Mouse (Mus musculus): ENCODE measurements around the gene Icam2. TPM values are rescaled to one million over a fixed set of nuclear protein-coding genes. Genes with fewer than 3 reads are reported as not detected.
"Not testable (repeated sequence)": the region's sequence is repeated elsewhere in the genome, so short reads cannot be mapped to it uniquely, and the experiment has no call there.

The Icam2 gene
- polyA plus RNA-seq, 1 experiment from 2014 or later, result 41.6 TPM

- Histone ChIP-seq H3K9me3 (ENCODE audit: control insufficient read depth, low read length) (no peaks in the 10 kb centered on the region), H3K27me3 (replicated peaks; ENCODE audit: control insufficient read depth, insufficient read depth, low read length) (no peaks in the 10 kb centered on the region), H3K4me2 (ENCODE audit: low read length) (no peak overlapping the region), H3K4me3 (ENCODE audit: low read depth, low read length) (no peak overlapping the region), H3K9ac (ENCODE audit: low read length) (no peak overlapping the region), H3K27ac (ENCODE audit: low read depth) (no peak overlapping the region), H3K4me1 (replicated peaks; ENCODE audit: control insufficient read depth, insufficient read depth, low read length) (no peaks in the 10 kb centered on the region), H3K36me3 (ENCODE audit: control insufficient read depth, insufficient read depth, low read length) (no peaks in the 10 kb centered on the region)
- WGBS, result 31% methylated on average over 5 of the region's 5 CpGs
- ATAC-seq (replicated peaks; ENCODE audit: low FRiP score, low TSS enrichment, low read depth) (no peak), DNase-seq (ENCODE audit: low spot score) (no peak)
Measured at GRCm38 (mm10) chr11:106350853-106351252, 37.0 kb downstream of the Icam2 start.

DNA sequence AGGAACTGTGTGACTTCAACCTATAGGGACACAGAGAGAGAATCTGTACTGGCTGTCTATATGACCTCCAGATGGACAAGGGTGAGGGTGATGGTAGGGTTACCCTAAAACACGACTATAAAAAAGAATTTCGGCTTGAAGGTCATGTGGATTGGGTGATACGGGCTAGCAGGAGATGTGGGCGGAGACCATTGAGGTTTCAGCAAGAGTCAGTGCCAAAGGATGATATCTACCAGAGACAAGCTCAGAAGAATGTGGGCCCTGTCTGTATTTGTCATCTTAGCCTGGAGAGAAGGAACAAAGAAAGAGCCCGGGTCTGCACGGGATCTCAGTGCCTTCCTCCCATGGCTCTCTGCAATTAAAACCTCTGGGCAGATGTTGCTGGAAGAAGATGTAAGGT lies 38.1 kb downstream of the Icam2 start:
- H3K4me2 ChIP-seq (ENCODE audit: low read length), result no peak overlapping the region
- ATAC-seq (replicated peaks; ENCODE audit: low FRiP score, low TSS enrichment, low read depth) (no peak), DNase-seq (ENCODE audit: low spot score) (no peak)
- H3K9ac ChIP-seq (ENCODE audit: low read length), result no peak overlapping the region
- H3K4me3 ChIP-seq (ENCODE audit: low read depth, low read length), result no peak overlapping the region
- no peaks in the 10 kb centered on the region for H3K9me3 ChIP-seq (ENCODE audit: control insufficient read depth, low read length)
- 76% methylated on average over 6 of the region's 6 CpGs for WGBS
- H3K4me1 ChIP-seq (replicated peaks; ENCODE audit: control insufficient read depth, insufficient read depth, low read length), result no peaks in the 10 kb centered on the region
- no peaks in the 10 kb centered on the region for H3K27me3 ChIP-seq (replicated peaks; ENCODE audit: control insufficient read depth, insufficient read depth, low read length)
- H3K36me3 ChIP-seq (ENCODE audit: control insufficient read depth, insufficient read depth, low read length), result no peaks in the 10 kb centered on the region
- H3K27ac ChIP-seq (ENCODE audit: low read depth), result no peak overlapping the region

DNA sequence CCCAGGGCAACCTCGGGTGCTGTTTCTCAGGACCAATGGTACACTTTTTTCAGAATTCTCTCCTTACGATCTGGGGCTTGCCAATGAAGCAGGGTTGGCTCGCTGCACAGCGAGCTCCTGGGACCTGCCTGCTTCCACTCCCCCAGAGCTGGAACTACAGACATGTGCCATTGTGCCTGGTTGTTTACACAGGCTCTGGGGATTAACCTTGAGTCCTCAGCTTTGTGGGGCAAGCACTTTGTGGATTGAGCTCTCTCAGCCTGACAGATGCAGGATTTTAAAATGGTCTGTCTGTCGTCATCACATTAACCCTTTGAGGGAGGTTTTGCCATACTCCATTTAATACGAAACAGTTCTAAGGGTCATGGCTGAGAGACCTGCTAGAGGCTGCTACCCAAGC lies 43.0 kb downstream of the Icam2 start:
- Histone ChIP-seq H3K9me3 (ENCODE audit: control insufficient read depth, low read length) (no peaks in the 10 kb centered on the region), H3K36me3 (ENCODE audit: control insufficient read depth, insufficient read depth, low read length) (no peaks in the 10 kb centered on the region), H3K27me3 (replicated peaks; ENCODE audit: control insufficient read depth, insufficient read depth, low read length) (no peaks in the 10 kb centered on the region), H3K27ac (ENCODE audit: low read depth) (no peak overlapping the region), H3K9ac (ENCODE audit: low read length) (no peak overlapping the region), H3K4me2 (ENCODE audit: low read length) (no peak overlapping the region), H3K4me3 (ENCODE audit: low read depth, low read length) (no peak overlapping the region), H3K4me1 (replicated peaks; ENCODE audit: control insufficient read depth, insufficient read depth, low read length) (no peaks in the 10 kb centered on the region)
- no peak for DNase-seq (ENCODE audit: low spot score)
- no peak; the same call in 1 of the 2 replicates for ATAC-seq (replicated peaks; ENCODE audit: low FRiP score, low TSS enrichment, low read depth)
- 24% methylated on average over 6 of the region's 6 CpGs for WGBS

GRCm38 (mm10) chr11:106340990-106341520 lies 46.8 kb downstream of the Icam2 start:
- DNase-seq (ENCODE audit: low spot score) (no peak), ATAC-seq (replicated peaks; ENCODE audit: low FRiP score, low TSS enrichment, low read depth) (no peak)
- Histone ChIP-seq H3K9me3 (ENCODE audit: control insufficient read depth, low read length) (no peaks in the 10 kb centered on the region), H3K27ac (ENCODE audit: low read depth) (no peak overlapping the region), H3K9ac (ENCODE audit: low read length) (no peak overlapping the region), H3K4me2 (ENCODE audit: low read length) (no peak overlapping the region), H3K27me3 (replicated peaks; ENCODE audit: control insufficient read depth, insufficient read depth, low read length) (no peaks in the 10 kb centered on the region), H3K4me1 (replicated peaks; ENCODE audit: control insufficient read depth, insufficient read depth, low read length) (no peaks in the 10 kb centered on the region), H3K4me3 (ENCODE audit: low read depth, low read length) (no peak overlapping the region), H3K36me3 (ENCODE audit: control insufficient read depth, insufficient read depth, low read length) (no peaks in the 10 kb centered on the region)
- WGBS, result 79% methylated on average over 9 of the region's 9 CpGs

- H3K9ac ChIP-seq (ENCODE audit: low read length); H3K4me3 ChIP-seq (ENCODE audit: low read depth, low read length); ATAC-seq (replicated peaks; ENCODE audit: low FRiP score, low TSS enrichment, low read depth); H3K27ac ChIP-seq (ENCODE audit: low read depth); H3K9me3 ChIP-seq (ENCODE audit: control insufficient read depth, low read length); H3K4me1 ChIP-seq (replicated peaks; ENCODE audit: control insufficient read depth, insufficient read depth, low read length); H3K4me2 ChIP-seq (ENCODE audit: low read length); H3K36me3 ChIP-seq (ENCODE audit: control insufficient read depth, insufficient read depth, low read length); DNase-seq (ENCODE audit: low spot score); H3K27me3 ChIP-seq (replicated peaks; ENCODE audit: control insufficient read depth, insufficient read depth, low read length): not testable (repeated sequence)
- 80% methylated on average over 4 of the region's 4 CpGs for WGBS
Measured at GRCm38 (mm10) chr11:106339323-106339722, 48.6 kb downstream of the Icam2 start.

GRCm38 (mm10) chr11:106338870-106339269 lies 49.0 kb downstream of the Icam2 start:
- Histone ChIP-seq H3K27me3 (replicated peaks; ENCODE audit: control insufficient read depth, insufficient read depth, low read length) (no peaks in the 10 kb centered on the region), H3K27ac (ENCODE audit: low read depth) (no peak overlapping the region), H3K36me3 (ENCODE audit: control insufficient read depth, insufficient read depth, low read length) (no peaks in the 10 kb centered on the region), H3K4me1 (replicated peaks; ENCODE audit: control insufficient read depth, insufficient read depth, low read length) (no peaks in the 10 kb centered on the region), H3K4me3 (ENCODE audit: low read depth, low read length) (no peak overlapping the region), H3K9me3 (ENCODE audit: control insufficient read depth, low read length) (no peaks in the 10 kb centered on the region), H3K4me2 (ENCODE audit: low read length) (no peak overlapping the region), H3K9ac (ENCODE audit: low read length) (no peak overlapping the region)
- 76% methylated on average over 7 of the region's 7 CpGs for whole genome bisulfite sequencing
- DNase-seq (ENCODE audit: low spot score), result no peak
- no peak for ATAC-seq (replicated peaks; ENCODE audit: low FRiP score, low TSS enrichment, low read depth)

- DNase-seq (ENCODE audit: low spot score), result no peak
- H3K27me3 ChIP-seq (replicated peaks; ENCODE audit: control insufficient read depth, insufficient read depth, low read length), result no peaks in the 10 kb centered on the region
- no peak for ATAC-seq (replicated peaks; ENCODE audit: low FRiP score, low TSS enrichment, low read depth)
Measured at GRCm38 (mm10) chr11:106338029-106338428, 49.8 kb downstream of the Icam2 start.

GRCm38 (mm10) chr11:106334066-106334465 lies 53.8 kb downstream of the Icam2 start:
- no peak overlapping the region for H3K27ac ChIP-seq (ENCODE audit: low read depth)
- WGBS, result 9% methylated on average over 2 of the region's 2 CpGs
- H3K4me2 ChIP-seq (ENCODE audit: low read length), result no peak overlapping the region
- H3K27me3 ChIP-seq (replicated peaks; ENCODE audit: control insufficient read depth, insufficient read depth, low read length), result no peaks in the 10 kb centered on the region
- ATAC-seq (replicated peaks; ENCODE audit: low FRiP score, low TSS enrichment, low read depth) (no peak), DNase-seq (ENCODE audit: low spot score) (no peak)
- H3K9me3 ChIP-seq (ENCODE audit: control insufficient read depth, low read length), result no peaks in the 10 kb centered on the region
- no peak overlapping the region for H3K9ac ChIP-seq (ENCODE audit: low read length)
- no peaks in the 10 kb centered on the region for H3K36me3 ChIP-seq (ENCODE audit: control insufficient read depth, insufficient read depth, low read length)
- H3K4me1 ChIP-seq (replicated peaks; ENCODE audit: control insufficient read depth, insufficient read depth, low read length), result no peaks in the 10 kb centered on the region
- H3K4me3 ChIP-seq (ENCODE audit: low read depth, low read length), result no peak overlapping the region

More at GRCm38 (mm10) chr11:106338029-106338428, 49.8 kb downstream of the Icam2 start:
- Histone ChIP-seq H3K27ac (ENCODE audit: low read depth) (no peak overlapping the region), H3K4me2 (ENCODE audit: low read length) (no peak overlapping the region), H3K9me3 (ENCODE audit: control insufficient read depth, low read length) (no peaks in the 10 kb centered on the region), H3K4me1 (replicated peaks; ENCODE audit: control insufficient read depth, insufficient read depth, low read length) (no peaks in the 10 kb centered on the region), H3K9ac (ENCODE audit: low read length) (no peak overlapping the region), H3K4me3 (ENCODE audit: low read depth, low read length) (no peak overlapping the region), H3K36me3 (ENCODE audit: control insufficient read depth, insufficient read depth, low read length) (no peaks in the 10 kb centered on the region)
- 74% methylated on average over 5 of the region's 5 CpGs for WGBS

DNA sequence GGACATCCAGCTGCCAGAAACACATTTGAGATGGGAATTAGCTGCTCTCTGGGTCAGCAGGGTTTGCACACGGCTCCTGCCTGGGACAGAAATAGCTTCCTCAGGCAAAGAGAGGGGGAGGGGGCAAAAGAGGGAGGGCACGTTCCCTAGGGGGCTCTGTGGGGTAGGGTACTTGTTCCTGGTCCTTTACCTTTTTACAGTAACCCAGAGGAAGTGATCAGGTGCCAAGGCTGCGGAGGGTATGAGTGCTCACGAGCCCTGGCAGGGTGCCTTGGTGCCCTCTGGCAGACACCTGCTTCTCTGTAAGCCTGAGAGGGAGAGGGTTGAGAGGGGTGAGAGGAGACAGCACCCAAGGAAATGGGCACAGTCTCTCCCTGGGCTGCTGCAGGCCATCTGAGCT lies 55.4 kb downstream of the Icam2 start:
- no peak for DNase-seq (ENCODE audit: low spot score)
- no peak for ATAC-seq (replicated peaks; ENCODE audit: low FRiP score, low TSS enrichment, low read depth)
- Histone ChIP-seq H3K4me2 (ENCODE audit: low read length) (no peak overlapping the region), H3K4me1 (replicated peaks; ENCODE audit: control insufficient read depth, insufficient read depth, low read length) (no peaks in the 10 kb centered on the region), H3K27ac (ENCODE audit: low read depth) (no peak overlapping the region), H3K27me3 (replicated peaks; ENCODE audit: control insufficient read depth, insufficient read depth, low read length) (no peaks in the 10 kb centered on the region), H3K9ac (ENCODE audit: low read length) (no peak overlapping the region), H3K9me3 (ENCODE audit: control insufficient read depth, low read length) (no peaks in the 10 kb centered on the region), H3K4me3 (ENCODE audit: low read depth, low read length) (no peak overlapping the region), H3K36me3 (ENCODE audit: control insufficient read depth, insufficient read depth, low read length) (no peaks in the 10 kb centered on the region)
- WGBS, result 61% methylated on average over 4 of the region's 4 CpGs
